Mouse (Mus musculus) kidney, postnatal 25 days (tissue): ENCODE results near the gene Rhobtb1.

Source experiments
- DNase-seq, 2 experiments: peaks; one replicate each; pipeline ENCODE4 v3.0.0; 2021; ENCODE audit warnings: mixed read lengths in 2 of 2

Rhobtb1 gene

DNA sequence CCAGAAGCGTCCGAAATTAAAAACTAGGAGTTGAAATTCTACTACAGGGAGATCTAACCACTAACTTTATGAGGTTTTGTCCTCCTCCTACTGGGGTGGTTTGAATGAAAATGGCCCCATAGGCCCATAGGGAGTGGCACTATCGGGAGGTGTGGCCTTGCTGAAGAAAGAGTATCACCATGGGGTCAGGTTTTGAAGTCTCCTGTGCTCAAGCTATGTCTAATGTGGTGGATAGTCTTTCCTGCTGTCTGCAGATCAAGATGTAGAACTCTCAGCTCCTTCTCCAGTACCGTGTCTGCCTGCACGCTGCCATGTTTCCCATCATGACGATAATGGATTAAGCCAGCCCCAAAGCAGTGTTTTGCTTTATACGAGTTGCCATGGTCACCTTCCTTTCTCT is 173.6 kb downstream of the Rhobtb1 start:
- no peak for DNase-seq

DNA sequence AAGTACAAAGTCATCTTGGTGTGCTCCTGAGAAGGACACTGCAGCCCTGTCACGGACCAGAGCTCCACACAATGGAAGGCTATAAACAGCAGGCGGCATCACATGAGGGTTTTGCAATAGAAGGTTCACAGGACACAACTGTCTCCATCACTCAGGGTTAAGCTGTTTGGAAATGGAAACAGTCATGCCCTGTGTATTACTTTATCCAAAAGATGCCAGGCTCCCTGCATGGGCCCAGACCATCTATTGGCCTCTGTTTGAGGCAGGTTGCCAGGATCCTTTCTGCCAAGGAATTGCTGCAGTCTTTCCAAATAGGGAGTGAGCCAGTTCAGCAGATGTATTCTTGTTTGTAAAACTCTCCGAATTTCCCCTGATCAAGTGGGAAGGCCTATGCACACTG is 175.2 kb downstream of the Rhobtb1 start:
- no peak for DNase-seq

DNA sequence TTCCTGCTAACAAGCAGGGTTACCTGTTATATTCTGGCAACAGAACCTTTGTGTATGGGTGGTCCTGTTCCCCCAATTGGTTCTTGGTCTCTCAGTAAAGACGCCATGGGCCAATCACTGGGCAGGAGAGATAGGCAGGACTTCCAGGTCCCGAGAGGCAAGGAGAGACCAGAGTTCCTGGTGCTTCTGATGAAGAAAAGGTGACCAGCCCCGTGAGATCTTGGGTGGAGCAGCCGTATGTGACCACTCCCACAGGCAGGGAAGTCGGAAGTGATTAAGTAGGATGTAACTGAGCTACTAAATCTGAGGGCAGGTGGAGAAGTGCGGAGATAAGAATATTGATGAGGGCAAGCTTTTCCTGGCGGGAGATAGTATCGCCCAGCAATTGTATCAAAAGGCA is 176.1 kb downstream of the Rhobtb1 start:
- DNase-seq = no peak

DNA sequence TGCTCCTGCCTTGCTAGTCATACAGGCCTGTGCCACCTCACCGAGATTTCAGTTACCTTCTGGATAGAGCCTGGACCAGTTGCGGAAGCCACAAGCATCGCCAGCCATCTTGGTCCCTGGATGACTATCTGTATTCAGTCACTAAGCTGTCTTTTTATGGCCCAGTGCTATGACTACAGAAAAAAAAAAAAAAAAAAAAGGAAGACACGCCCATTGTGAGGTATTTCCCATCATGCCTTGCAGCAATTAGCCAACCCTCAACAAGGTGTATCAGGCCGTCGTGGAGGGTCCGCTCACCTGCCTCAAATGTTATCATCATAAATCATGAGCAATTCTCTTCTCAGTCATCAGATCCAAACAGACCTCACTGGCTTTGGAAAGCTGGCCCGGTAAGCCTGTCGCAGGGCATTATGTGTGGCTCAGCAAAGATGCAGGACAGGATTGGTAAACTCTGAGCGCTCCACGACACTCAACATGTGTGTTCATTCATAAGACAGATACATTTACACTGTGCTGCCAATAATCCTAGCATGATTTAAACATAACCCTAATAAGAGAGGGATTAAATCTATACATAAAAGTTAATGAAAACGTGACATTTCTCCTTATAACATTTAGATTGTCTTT is 176.9 kb downstream of the Rhobtb1 start:
- DNase-seq = no peak

DNA sequence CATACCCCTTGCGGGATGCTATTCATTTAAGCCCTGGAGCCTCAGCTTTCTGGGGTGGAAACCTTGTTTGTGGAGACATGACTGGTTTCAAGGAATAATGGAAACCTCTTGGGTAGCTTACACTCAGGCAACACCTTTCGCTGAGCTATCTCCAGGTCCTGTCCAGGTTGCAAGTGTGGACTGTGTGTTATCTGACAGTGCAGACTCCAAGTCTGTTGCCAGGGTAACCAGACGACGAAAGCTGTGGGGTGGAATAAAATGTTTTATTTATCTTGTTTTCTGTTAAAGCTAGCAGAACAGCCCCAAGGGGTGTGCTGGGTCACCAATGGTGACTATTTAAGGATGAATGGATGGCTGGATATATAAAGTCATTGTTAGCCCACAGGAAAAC is 177.4 kb downstream of the Rhobtb1 start:
- no peak for DNase-seq

DNA sequence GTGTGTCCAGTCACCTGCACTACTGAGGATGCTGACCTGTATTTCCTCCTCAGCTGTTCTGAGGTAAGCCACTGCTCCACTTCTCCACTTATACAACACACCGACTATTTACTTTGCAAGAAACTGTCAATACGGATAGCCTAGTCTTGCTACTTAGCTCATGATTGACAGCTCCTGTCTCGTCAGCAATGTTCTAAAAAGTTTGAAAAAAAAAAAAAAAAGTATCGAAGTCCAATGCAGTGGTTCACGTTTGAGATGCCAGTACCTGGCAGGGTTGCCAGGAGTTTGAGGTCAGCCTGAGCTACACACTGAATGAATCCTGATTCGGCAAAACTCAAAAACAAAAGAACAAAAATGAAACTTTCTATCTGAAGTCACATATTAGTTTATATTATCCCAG is 180.0 kb downstream of the Rhobtb1 start:
- DNase-seq = peak; percentile 50 to 74

DNA sequence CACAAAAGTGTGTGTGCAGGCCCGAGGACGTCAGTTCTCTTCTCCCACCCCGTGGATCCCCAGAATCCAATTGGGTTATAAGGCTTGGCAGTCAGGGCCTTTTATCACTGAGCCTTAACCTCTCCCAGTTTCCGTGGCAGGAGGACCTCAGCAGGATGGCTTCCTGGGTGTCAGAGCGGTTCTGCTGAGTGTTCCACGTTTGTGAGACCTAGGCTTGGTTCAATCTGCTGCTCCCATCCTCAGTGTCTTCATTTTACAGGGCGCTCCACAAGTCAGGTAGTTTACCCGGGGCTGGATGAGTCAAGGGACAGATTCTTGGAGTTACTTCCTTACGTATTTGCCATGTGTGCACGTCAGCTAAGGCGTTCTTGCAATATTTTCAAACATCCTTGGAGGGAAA is 182.0 kb downstream of the Rhobtb1 start:
- no peak for DNase-seq

DNA sequence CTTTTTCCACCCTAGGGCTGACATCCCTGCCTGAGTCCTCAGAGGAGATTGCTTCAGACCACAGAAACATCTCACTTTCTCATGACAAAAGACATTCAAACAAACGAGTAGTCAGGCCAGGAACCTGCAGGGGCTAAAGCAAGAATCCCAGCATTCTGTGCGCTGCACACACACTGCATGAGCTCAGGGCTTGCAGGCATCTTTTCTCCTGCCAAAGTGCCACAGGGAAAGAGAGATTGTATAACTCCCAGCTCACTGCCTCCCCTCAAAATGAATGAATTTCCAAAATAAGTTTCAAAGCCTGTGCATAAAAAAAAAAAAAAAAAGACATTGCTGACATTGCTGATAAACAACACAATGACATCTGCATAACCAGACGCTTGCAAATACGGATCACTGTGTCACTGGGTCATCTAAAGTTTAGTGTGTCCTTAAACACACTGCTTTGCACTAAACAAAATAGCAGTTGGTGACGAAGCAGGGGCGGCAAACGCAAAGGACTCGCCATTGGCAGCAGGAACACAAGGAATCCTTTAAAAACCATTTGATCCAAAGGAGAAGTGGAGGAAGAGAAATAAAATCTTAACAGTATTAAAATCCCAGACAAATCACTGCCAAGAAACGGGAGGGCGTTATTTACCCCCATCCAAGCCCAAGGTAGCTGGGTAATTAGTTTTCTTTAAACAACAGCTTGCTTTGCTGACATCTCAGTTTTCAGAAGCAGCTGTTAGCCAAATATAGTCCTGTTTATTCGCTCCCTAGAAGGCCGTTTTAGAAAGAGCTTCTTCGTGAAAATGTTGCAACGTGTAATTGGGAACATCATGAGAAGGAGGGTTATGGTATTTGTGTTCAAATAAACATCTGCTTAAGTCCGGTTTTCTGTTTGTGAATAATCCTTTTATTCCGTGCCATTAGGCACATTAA is 183.3 kb downstream of the Rhobtb1 start:
- DNase-seq = no peak

DNA sequence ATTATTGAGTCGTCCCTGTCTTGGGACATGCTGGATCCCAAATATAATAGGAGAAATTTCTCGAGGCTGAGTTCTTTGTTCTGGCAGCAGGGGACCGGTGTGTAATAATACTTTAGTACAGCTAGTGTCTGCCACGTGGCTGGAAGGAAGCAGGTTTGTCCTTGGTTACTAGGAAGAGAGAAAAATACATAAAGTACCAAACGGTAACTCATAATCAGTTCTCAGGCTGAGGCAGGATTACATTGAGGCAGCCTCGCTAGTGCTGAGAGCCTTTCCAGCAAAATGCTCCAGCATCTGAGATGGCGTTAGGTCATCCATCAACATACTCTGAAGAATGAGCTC is 183.9 kb downstream of the Rhobtb1 start:
- no peak for DNase-seq

DNA sequence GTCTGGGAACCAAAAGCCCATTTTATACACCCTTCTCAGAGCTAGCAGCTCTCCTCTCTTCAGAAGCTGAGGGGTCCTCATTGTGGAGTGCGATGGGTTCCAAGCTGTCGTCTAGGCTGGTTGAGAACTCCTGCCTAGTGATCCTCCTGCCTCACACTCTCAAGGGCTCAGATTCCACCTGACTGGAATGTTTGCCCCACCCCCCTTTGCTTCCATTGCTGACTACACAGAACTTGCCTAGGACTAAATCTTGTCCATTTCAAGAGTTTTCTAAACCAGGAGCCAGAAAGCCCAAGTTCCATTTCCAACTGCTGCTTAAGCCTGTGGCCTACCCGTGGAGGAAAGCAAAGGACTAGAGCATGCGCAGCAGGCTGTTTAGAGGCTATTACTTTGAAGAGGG is 184.4 kb downstream of the Rhobtb1 start:
- DNase-seq = no peak

DNA sequence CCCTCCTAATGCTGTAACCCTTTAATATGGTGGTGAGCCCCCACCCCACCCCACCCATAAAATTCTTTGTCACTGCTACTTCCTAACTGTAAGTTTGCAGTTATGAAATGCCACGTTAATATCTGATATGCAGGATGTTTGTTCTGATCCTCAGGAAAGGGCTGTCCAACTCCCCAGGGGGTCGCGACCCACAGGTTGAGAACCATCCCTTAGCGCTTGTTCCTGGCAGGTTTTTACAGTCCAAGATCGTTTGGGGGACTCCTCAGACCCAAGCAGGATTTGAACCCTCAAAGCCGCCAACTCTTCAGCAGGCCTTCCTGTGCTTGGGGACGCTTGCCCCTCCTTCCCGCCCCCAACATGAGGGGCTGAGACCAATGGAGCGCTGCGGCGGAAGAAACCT is 185.0 kb downstream of the Rhobtb1 start:
- no peak for DNase-seq

DNA sequence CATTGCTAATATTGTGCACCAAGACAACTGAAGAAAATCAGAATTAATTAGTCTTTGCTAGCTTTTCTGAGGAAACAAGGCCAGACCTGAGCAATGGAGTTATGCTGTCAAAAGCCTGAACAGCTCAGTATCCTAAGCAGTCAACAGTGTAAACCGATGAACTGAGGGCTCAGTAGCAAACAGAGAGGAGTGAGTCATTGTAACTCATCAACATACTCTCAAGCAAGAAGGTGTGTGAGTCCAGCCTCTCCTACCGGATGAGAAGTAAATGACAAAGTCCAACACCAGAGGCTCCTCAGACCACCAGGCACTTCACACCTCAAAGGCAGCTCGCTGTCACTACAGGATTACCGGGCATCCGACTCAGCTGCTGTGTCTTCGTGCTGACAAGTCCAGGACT is 188.8 kb downstream of the Rhobtb1 start:
- DNase-seq = no peak
